Mouse (Mus musculus) midbrain, embryonic 10.5 days (tissue): ENCODE results near the gene Plxnd1. TPM values are rescaled to one million over a fixed set of nuclear protein-coding genes. Genes with fewer than 3 reads are reported as not detected.

Experiments
- DNase-seq: peaks from one replicate; pipeline ENCODE4 v3.0.0-alpha.2; 2017; ENCODE audit warnings: low spot score
- H3K27ac ChIP-seq: fragments of 300-500 bp; sonication (generic); replicated peaks from 2 replicates; pipeline ENCODE4 v1.5.1; 2016; ENCODE audit warnings: mild to moderate bottlenecking
- H3K27me3 ChIP-seq: fragments of 300-500 bp; sonication (generic); 2 replicates; pipeline ENCODE4 v1.6.1; 2016; ENCODE audit warnings: low read depth, mild to moderate bottlenecking; ENCODE audit not compliant: poor library complexity, severe bottlenecking
- H3K36me3 ChIP-seq: fragments of 300-500 bp; sonication (generic); 2 replicates; pipeline ENCODE4 v1.6.1; 2016; ENCODE audit warnings: mild to moderate bottlenecking, moderate library complexity
- H3K4me1 ChIP-seq: fragments of 300-500 bp; sonication (generic); 2 replicates; pipeline ENCODE4 v1.6.1; 2016
- H3K4me3 ChIP-seq: fragments of 300-500 bp; sonication (generic); 2 replicates; pipeline ENCODE4 v1.5.1; 2016; ENCODE audit warnings: mild to moderate bottlenecking, moderate library complexity
- H3K9me3 ChIP-seq: fragments of 300-500 bp; sonication (generic); replicated peaks from 2 replicates; pipeline ENCODE4 v1.6.1; 2016; ENCODE audit warnings: mild to moderate bottlenecking
- WGBS: fragments of 180-500 bp; shearing (Covaris S2); methylation state at CpG from one replicate; pipeline ENCODE4 v1.1.7; 2016; 5-methylcytosine and 5-hydroxymethylcytosine counted together
- polyA plus RNA-seq: library from polyadenylated mRNA; unstranded; fragments of >200 nt; fragmentation: Nextera tagmentation; extraction: Ambion mirVana; gene quantifications from 2 replicates; pipeline ENCODE4 v1.2.1, GENCODE M21; 2016

The Plxnd1 gene
- polyA plus RNA-seq, 1 experiment from 2014 or later, result 18.9 TPM

DNA sequence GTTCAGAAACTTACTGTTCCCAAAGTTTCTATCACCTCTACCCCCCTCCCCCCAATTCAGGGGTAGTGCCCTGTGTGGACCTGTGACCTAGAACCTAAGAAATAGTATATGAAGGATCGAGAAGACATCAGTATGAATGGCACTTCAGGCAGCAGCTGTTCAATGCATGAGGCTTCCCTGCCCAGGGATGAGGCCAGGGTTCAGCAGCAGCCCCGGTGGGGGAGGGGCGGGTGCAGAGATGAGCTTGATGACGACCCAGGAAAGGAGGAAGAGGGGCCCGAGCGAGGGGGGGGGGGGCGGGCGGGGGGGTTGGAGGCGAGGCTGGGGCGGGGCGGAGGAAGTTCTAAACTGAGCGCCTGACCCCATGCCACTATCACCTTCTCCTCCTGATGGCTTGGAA is 53.7 kb downstream of the Plxnd1 start:
- 25% methylated on average over 6 of the region's 12 CpGs for WGBS
- H3K4me3 ChIP-seq, result no peak overlapping the region
- no peaks in the 10 kb centered on the region for H3K9me3 ChIP-seq
- H3K4me1 ChIP-seq, result peaks cover 13% of the 10 kb centered on the region
- H3K36me3 ChIP-seq, result no peaks in the 10 kb centered on the region
- H3K27me3 ChIP-seq, result no peaks in the 10 kb centered on the region
- peak; percentile 54 for DNase-seq
- H3K27ac ChIP-seq, result no peak overlapping the region

DNA sequence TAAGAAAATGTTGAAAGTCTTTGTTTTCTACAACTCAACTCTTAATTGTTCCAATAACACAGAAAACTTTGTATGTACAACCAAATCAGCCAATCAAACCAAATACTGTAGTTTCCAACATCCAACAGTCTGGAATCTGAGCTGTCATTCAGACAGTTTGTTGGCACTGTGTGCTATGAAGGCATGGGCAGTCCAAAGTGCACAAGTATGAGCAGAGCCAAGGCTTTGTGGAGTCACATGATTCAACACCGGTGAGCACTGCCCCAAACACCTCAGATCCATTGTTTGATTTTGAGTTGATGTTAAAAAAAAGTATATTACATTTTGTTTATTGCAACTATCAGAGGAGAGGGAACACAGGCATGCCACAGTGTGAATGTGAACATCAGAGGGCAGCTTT is 54.2 kb downstream of the Plxnd1 start:
- H3K27me3 ChIP-seq, result no peaks in the 10 kb centered on the region
- peaks cover 13% of the 10 kb centered on the region for H3K4me1 ChIP-seq
- no peaks in the 10 kb centered on the region for H3K9me3 ChIP-seq
- no peaks in the 10 kb centered on the region for H3K36me3 ChIP-seq
- no peak for DNase-seq
- H3K27ac ChIP-seq, result no peak overlapping the region
- 85% methylated on average over 1 of the region's 1 CpGs for WGBS
- no peak overlapping the region for H3K4me3 ChIP-seq

DNA sequence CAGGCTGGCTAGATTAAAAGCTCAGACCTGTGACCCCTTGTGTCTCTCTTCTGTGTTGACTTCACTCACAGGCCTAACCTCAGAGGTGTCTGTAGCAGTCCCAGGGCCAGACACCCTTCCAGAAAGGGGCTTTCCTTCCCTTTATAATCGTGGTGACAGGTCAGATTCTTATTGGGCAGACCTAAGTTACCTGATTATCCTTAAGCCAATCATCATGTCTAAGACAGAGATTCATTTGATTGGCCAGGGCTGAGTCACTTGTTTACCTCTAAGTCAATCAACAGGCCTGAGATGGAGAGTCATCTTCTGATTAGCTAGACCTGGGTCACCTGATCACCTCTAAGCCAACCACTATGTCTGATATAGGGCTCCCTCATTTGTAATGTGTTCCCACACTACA is 56.0 kb downstream of the Plxnd1 start:
- no peak overlapping the region for H3K27ac ChIP-seq
- no peak overlapping the region for H3K4me3 ChIP-seq
- H3K36me3 ChIP-seq, result no peaks in the 10 kb centered on the region
- peaks cover 13% of the 10 kb centered on the region for H3K4me1 ChIP-seq
- 89% methylated on average over 1 of the region's 1 CpGs for WGBS
- H3K27me3 ChIP-seq, result no peaks in the 10 kb centered on the region
- no peaks in the 10 kb centered on the region for H3K9me3 ChIP-seq
- no peak for DNase-seq

DNA sequence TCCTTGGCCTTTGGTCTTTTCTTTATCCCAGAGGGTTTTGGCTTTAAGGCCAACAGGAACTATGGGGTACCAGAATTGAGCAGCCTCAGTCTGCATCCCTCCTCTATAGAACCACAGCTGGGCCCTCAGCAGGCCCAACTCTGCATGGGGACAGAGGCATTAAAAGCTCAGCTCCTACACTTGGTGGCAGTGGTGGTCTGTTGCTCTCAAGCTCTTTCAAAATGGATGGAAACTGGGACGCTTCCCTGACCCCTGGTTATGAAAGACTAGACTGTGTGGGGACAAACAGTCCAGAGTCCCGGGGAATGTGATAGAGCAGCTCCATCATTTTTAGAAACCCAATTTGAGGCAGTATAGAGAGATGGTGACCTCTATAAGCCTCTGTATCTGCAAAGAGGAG is 56.8 kb downstream of the Plxnd1 start:
- Histone ChIP-seq H3K36me3 (no peaks in the 10 kb centered on the region), H3K27me3 (no peaks in the 10 kb centered on the region), H3K27ac (no peak overlapping the region), H3K4me1 (peaks cover 13% of the 10 kb centered on the region), H3K9me3 (no peaks in the 10 kb centered on the region), H3K4me3 (no peak overlapping the region)
- no peak for DNase-seq
- WGBS, result 86% methylated on average over 2 of the region's 2 CpGs

DNA sequence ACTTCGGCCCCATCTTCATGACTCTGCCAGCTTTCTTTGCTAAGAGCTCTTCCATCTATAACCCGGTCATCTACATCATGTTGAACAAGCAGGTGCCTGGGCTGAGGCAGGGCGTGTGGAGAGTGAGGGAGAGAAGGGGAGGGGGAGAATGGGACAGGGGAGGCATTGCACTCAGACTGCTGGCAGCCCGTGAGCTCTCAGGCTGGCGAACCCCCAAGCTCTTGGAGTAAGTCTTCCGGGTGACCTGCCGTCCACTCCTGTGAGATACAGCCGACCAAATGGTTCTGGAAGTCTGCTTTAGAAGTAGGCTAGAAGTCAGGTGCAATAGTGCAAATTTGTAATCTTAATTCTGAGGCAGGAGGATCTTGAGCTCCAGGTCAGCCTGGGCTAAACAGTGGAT is 59.3 kb downstream of the Plxnd1 start:
- Histone ChIP-seq H3K27ac (no peak overlapping the region), H3K36me3 (no peaks in the 10 kb centered on the region), H3K4me3 (no peak overlapping the region), H3K27me3 (no peaks in the 10 kb centered on the region), H3K9me3 (no peaks in the 10 kb centered on the region), H3K4me1 (peaks cover 7% of the 10 kb centered on the region)
- WGBS, result 86% methylated on average over 8 of the region's 8 CpGs
- DNase-seq, result no peak

DNA sequence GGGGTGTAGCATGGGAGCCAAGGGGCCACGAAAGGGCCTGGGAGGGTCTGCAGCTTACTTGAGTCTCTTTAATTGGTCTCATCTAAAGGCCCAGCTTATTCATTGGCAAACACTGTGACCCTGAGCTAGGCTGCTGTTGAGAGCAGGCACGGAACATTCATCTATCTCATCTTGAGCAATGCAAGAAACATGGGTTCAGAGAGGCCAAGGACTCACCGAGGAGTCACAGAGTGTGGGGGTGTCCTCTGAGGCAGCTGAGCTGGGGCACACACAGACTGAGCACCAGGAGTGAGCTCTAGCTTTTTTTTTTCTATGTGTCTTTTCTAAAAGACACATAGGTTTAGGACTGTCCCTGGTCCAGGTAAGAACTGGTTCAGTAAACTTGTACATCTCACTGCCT is 62.4 kb downstream of the Plxnd1 start:
- H3K27ac ChIP-seq, result no peak overlapping the region
- H3K9me3 ChIP-seq, result no peaks in the 10 kb centered on the region
- DNase-seq, result no peak
- WGBS, result 91% methylated on average over 3 of the region's 3 CpGs
- no peak overlapping the region for H3K4me3 ChIP-seq
- no peaks in the 10 kb centered on the region for H3K27me3 ChIP-seq
- H3K4me1 ChIP-seq, result peaks cover 24% of the 10 kb centered on the region
- H3K36me3 ChIP-seq, result no peaks in the 10 kb centered on the region

DNA sequence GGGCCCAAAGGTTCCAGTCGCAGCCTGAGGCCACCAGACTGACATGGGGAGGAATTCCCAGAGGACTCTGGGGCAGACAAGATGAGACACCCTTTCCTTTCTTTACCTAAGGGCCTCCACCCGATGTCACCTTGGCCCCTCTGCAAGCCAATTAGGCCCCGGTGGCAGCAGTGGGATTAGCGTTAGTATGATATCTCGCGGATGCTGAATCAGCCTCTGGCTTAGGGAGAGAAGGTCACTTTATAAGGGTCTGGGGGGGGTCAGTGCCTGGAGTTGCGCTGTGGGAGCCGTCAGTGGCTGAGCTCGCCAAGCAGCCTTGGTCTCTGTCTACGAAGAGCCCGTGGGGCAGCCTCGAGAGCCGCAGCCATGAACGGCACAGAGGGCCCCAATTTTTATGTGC is 63.2 kb downstream of the Plxnd1 start, which contains the start of gene Rho:
TSS of gene Rho (plus strand) at position 110 of the 400 bp plus-strand sequence.
- Histone ChIP-seq H3K27ac (0 out of 2 replicates have a peak within 1 kb of the TSS, but pooled peaks have one; percentile 0), H3K4me3 (no peak within 1 kb of the TSS), H3K27me3 (no peaks in the 10 kb centered on the region), H3K9me3 (no peaks in the 10 kb centered on the region), H3K36me3 (no peaks in the 10 kb centered on the region), H3K4me1 (peaks cover 29% of the 10 kb centered on the region)
- no peak for DNase-seq
- 89% methylated on average over 14 of the region's 14 CpGs for WGBS

DNA sequence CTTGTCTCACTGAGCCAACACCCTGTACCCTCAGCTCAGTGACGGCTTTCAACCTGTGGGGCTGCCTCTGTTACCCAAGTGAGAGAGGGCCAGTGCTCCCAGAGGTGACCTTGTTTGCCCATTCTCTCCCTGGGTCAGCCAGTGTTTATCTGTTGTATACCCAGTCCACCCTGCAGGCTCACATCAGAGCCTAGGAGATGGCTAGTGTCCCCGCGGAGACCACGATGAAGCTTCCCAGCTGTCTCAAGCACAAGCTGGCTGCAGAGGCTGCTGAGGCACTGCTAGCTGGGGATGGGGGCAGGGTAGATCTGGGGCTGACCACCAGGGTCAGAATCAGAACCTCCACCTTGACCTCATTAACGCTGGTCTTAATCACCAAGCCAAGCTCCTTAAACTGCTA is 64.8 kb downstream of the Plxnd1 start:
- no peaks in the 10 kb centered on the region for H3K27me3 ChIP-seq
- no peak for DNase-seq
- no peaks in the 10 kb centered on the region for H3K36me3 ChIP-seq
- peaks cover 27% of the 10 kb centered on the region for H3K4me1 ChIP-seq
- H3K27ac ChIP-seq, result 0 out of 2 replicates have a peak overlapping the region, but pooled peaks have one; percentile 18
- no peak overlapping the region for H3K4me3 ChIP-seq
- 70% methylated on average over 5 of the region's 5 CpGs for WGBS
- no peaks in the 10 kb centered on the region for H3K9me3 ChIP-seq

DNA sequence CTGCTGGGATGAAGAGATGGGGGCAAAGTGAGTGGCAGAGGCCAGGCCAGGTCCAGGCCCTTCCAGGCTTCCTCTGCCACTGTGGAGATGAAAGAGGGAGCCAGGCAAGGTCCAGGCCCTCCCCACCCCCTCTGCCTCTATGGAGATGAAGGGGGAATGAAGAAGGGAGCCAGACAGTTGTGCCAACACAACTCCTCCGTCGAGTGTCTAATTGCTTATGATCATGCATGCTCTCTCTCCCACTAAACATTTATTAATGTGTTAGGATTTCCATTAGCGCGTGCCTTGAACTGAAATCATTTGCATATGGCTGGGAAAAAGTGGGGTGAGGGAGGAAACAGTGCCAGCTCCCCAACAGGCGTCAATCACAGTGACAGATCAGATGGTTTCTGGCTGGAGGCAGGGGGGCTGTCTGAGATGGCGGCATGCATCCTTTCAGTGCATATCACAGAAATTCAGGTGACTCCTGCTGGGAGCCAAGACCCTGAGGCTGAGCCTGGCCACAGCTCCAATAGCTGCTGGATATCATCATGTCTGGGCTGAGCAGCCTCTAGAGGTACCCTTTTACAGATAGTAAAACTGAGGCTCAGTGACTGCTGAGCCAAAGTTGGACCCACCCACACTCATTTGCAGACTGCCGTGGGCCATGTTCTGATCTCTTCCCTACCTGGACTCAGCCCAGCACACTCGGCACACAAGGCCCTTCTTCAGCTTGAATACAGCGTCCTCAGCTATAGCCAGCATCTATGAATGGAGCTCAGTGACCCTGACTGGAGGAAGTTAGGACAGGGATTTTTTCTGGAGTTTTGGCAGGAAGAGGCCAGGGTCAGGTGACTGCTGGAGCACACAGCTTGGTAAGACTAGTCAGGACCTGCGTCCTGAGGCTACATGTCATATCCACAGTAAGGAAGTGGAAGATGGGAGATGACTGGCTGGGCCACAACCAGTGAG is 67.2 kb downstream of the Plxnd1 start:
- Histone ChIP-seq H3K27ac (peak overlapping the region; percentile 20; the same call in 1 of the 2 replicates), H3K27me3 (no peaks in the 10 kb centered on the region), H3K36me3 (0 out of 2 replicates have a peak, but pooled peaks cover 3% of the 10 kb centered on the region), H3K4me3 (no peak overlapping the region), H3K4me1 (peaks cover 35% of the 10 kb centered on the region), H3K9me3 (no peaks in the 10 kb centered on the region)
- DNase-seq, result no peak
- 84% methylated on average over 10 of the region's 10 CpGs for WGBS

DNA sequence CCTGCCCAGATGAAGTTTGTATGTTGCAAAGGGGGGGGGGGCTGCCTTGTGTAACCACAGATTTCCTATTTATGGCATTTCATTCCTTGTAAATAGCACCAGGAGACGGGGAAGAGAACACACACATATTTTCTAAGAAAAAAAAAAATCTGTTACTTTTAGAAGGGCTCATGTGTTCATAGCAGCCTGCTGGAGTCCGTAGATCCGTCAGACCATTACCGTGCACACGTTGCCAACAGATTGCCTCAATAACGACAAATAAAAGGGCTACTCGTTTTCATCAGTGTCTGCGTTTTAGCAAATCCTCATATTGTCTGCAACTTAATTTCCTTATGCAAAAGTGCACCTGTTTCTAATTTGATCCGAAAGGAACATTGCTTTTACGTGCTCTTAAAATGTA is 68.4 kb downstream of the Plxnd1 start:
- no peak for DNase-seq
- Histone ChIP-seq H3K4me3 (no peak overlapping the region), H3K27me3 (no peaks in the 10 kb centered on the region), H3K27ac (no peak overlapping the region), H3K4me1 (peaks cover 35% of the 10 kb centered on the region), H3K36me3 (0 out of 2 replicates have a peak, but pooled peaks cover 3% of the 10 kb centered on the region), H3K9me3 (no peaks in the 10 kb centered on the region)
- WGBS, result 83% methylated on average over 10 of the region's 10 CpGs

DNA sequence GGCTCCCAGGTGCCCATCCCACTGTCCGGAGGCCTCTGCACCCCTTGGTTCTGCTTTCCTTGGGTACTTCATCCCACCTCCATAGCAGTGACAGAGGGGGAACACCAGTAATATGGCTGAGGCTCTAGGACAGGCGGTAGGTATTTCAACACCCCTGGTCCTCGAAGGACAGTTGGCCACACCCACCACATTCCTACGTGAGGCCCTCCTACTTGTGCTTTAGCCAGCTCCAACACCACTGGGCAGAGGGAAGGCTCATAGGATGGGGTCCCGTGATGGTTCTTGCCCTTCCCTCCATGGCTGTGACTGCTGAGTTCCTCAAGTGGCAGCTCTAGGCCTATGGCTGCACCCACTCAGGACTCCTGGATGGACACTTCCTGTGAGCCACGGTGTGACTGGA is 70.0 kb downstream of the Plxnd1 start:
- no peak for DNase-seq
- Histone ChIP-seq H3K27me3 (no peaks in the 10 kb centered on the region), H3K27ac (no peak overlapping the region), H3K9me3 (no peaks in the 10 kb centered on the region), H3K4me3 (no peak overlapping the region), H3K4me1 (peaks cover 29% of the 10 kb centered on the region), H3K36me3 (0 out of 2 replicates have a peak, but pooled peaks cover 3% of the 10 kb centered on the region)
- WGBS, result 59% methylated on average over 6 of the region's 6 CpGs

DNA sequence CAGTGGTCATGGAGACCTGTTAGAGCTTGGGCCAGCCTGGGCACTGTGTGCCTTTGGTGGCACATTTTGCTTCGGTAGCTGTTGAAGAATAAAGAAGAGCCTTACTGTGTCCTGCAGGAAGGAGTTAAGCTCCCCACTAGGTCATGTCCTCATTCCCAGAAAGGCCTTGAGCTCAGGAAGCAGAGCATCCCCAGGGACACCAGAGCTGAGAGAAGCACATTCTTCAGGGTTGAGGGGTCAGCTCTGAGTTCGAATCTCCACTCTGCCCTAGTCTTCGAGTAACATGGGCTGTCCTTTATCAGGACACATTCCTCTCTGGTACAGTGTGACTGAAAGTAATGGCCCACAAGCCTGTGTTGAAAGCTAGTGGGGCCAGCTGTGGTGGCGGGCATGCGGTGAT is 74.9 kb downstream of the Plxnd1 start:
- no peaks in the 10 kb centered on the region for H3K27me3 ChIP-seq
- DNase-seq, result no peak
- 91% methylated on average over 5 of the region's 5 CpGs for WGBS
- no peak overlapping the region for H3K27ac ChIP-seq
- H3K9me3 ChIP-seq, result no peaks in the 10 kb centered on the region
- H3K4me1 ChIP-seq, result peaks cover 7% of the 10 kb centered on the region; the same call in 1 of the 2 replicates
- no peak overlapping the region for H3K4me3 ChIP-seq
- H3K36me3 ChIP-seq, result peaks cover 23% of the 10 kb centered on the region

DNA sequence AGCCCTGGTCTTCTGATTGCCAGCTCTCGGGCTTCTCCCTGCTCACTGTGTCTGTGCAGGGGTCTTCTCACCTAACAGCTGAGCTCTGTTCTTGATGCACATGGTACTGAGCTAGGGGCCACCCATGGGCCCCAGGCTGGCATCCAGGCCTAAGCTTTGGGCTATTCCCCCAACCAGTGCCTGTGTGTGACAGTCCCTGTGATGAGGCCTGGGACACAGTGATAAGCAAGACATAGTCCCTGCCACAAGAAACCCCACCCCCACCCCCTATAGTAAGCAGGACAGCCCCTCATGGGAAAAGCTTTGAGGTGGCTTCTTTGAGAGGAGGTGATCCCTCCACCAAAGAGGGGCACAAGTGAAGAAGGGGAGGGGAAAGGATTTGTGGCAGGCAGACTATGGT is 76.2 kb downstream of the Plxnd1 start:
- Histone ChIP-seq H3K4me3 (no peak overlapping the region), H3K27ac (0 out of 2 replicates have a peak overlapping the region, but pooled peaks have one; percentile 17), H3K9me3 (no peaks in the 10 kb centered on the region), H3K27me3 (no peaks in the 10 kb centered on the region), H3K4me1 (no peaks in the 10 kb centered on the region), H3K36me3 (peaks cover 25% of the 10 kb centered on the region)
- DNase-seq, result no peak
- 74% methylated on average over 1 of the region's 1 CpGs for WGBS
